Mouse (Mus musculus) thymus, postnatal 14 days (tissue): ENCODE data around the gene Spi1.
"Not testable (repeated sequence)": the region's sequence is repeated elsewhere in the genome, so short reads cannot be mapped to it uniquely, and the experiment has no call there.

Experiments
- DNase-seq: peaks from one replicate; pipeline ENCODE4 v3.0.0; 2021

Spi1 gene

GRCm38 (mm10) chr2:91097015-91097414, 14.8 kb downstream of the Spi1 start:
- no peak for DNase-seq

GRCm38 (mm10) chr2:91098156-91098555, 16.0 kb downstream of the Spi1 start:
- DNase-seq, result no peak

- peak; percentile 94 for DNase-seq
Measured at GRCm38 (mm10) chr2:91101124-91101740, 19.0 kb downstream of the Spi1 start.

GRCm38 (mm10) chr2:91108156-91108555, 26.0 kb downstream of the Spi1 start:
- no peak for DNase-seq

- DNase-seq, result no peak
Measured at GRCm38 (mm10) chr2:91109241-91109640, 27.1 kb downstream of the Spi1 start.

GRCm38 (mm10) chr2:91109807-91110385, 27.7 kb downstream of the Spi1 start:
- no peak for DNase-seq

GRCm38 (mm10) chr2:91110429-91110828, 28.2 kb downstream of the Spi1 start:
- no peak for DNase-seq

GRCm38 (mm10) chr2:91111832-91112231, 29.6 kb downstream of the Spi1 start:
- DNase-seq, result not testable (repeated sequence)

GRCm38 (mm10) chr2:91112491-91112890, 30.3 kb downstream of the Spi1 start:
- DNase-seq, result no peak

- no peak for DNase-seq
Measured at GRCm38 (mm10) chr2:91113334-91113733, 31.1 kb downstream of the Spi1 start.

- DNase-seq, result no peak
Measured at GRCm38 (mm10) chr2:91113852-91114251, 31.7 kb downstream of the Spi1 start.

GRCm38 (mm10) chr2:91114781-91115577, 32.8 kb downstream of the Spi1 start:
- peak; percentile 77 for DNase-seq

- no peak for DNase-seq
Measured at GRCm38 (mm10) chr2:91115578-91115970, 33.4 kb downstream of the Spi1 start.

- DNase-seq, result no peak
Measured at GRCm38 (mm10) chr2:91116842-91117241, 34.7 kb downstream of the Spi1 start.

- no peak for DNase-seq
Measured at GRCm38 (mm10) chr2:91117585-91118275, 35.5 kb downstream of the Spi1 start, which contains the start of gene Mybpc3. Mybpc3 (plus strand) TSS chr2:91118144.

GRCm38 (mm10) chr2:91118647-91119046, 36.5 kb downstream of the Spi1 start:
- no peak for DNase-seq

- no peak for DNase-seq
Measured at GRCm38 (mm10) chr2:91119061-91119460, 36.9 kb downstream of the Spi1 start.

- DNase-seq, result no peak
Measured at GRCm38 (mm10) chr2:91119551-91119950, 37.4 kb downstream of the Spi1 start.

GRCm38 (mm10) chr2:91120261-91120671, 38.1 kb downstream of the Spi1 start:
- DNase-seq, result no peak

- DNase-seq, result no peak
Measured at GRCm38 (mm10) chr2:91121011-91121410, 38.8 kb downstream of the Spi1 start.

GRCm38 (mm10) chr2:91121497-91121896, 39.3 kb downstream of the Spi1 start:
- no peak for DNase-seq

- DNase-seq, result no peak
Measured at GRCm38 (mm10) chr2:91123521-91123920, 41.3 kb downstream of the Spi1 start.

GRCm38 (mm10) chr2:91125101-91125500, 42.9 kb downstream of the Spi1 start:
- no peak for DNase-seq
